Mouse (Mus musculus): ENCODE measurements around the gene Prkce.

DNA sequence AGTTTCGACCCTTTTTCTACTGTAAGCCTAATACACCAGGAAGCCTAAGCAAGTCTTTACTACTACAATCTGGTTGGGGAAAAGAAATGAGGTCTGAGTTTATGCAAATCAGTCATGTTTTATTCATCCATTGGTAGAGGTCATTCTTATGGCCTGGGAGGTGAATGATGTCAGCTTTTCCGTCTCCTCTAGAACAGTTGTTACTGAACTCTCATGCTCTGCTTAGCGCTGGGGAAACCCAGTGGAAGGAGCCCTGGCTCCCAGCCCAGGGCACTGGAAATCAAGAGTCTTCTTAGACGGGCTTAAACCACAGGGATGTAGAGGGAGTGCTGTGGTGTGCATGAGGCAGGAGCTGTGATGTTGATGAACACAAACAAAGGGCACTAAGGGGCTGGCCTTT lies 232.4 kb downstream of the Prkce start:
- TF ChIP-seq CTCF (IDR thresholded peaks at IDR 0.05; ENCODE audit: low read depth, low read length): no peak
- no peak for TF ChIP-seq GATA1 (IDR thresholded peaks at IDR 0.05; ENCODE audit: borderline replicate concordance, low read length)
- no peak for TF ChIP-seq TAL1 (conservative IDR thresholded peaks at IDR 0.05; ENCODE audit: low read depth, low read length)
- TF ChIP-seq POLR2AphosphoS5 (IDR thresholded peaks at IDR 0.05; ENCODE audit: insufficient replicate concordance, low read depth, low read length): no peak

Data from G1E (cell line).